Mouse (Mus musculus) midbrain, postnatal 0 days (tissue): ENCODE data around the gene Gm4846. TPM values are rescaled to one million over a fixed set of nuclear protein-coding genes. Genes with fewer than 3 reads are reported as not detected.
"Not testable (repeated sequence)": the region's sequence is repeated elsewhere in the genome, so short reads cannot be mapped to it uniquely, and the experiment has no call there.

ENCODE experiments used
- ATAC-seq: fragments of 200-750 bp; cut with Nextera tagmentation; 2 replicates; pipeline ENCODE4 v1.8.0; 2017; ENCODE audit warnings: moderate number of reproducible peaks, mild to moderate bottlenecking, moderate TSS enrichment, moderate library complexity; ENCODE audit not compliant: low FRiP score
- DNase-seq: peaks from one replicate; pipeline ENCODE4 v3.0.0-alpha.2; 2015; ENCODE audit warnings: low spot score
- H3K27ac ChIP-seq: fragments of 300-500 bp; sonication (generic); 2 replicates; pipeline ENCODE4 v1.5.1; 2014; ENCODE audit warnings: low read depth, mild to moderate bottlenecking, low read length, mixed read lengths
- H3K27me3 ChIP-seq: fragments of 300-500 bp; sonication (generic); 2 replicates; pipeline ENCODE4 v1.6.1; 2014; ENCODE audit warnings: low read length, control low read depth, mixed read lengths; ENCODE audit not compliant: insufficient read depth
- H3K36me3 ChIP-seq: fragments of 300-500 bp; sonication (generic); 2 replicates; pipeline ENCODE4 v1.6.1; 2014; ENCODE audit warnings: low read length, control low read depth, mixed read lengths; ENCODE audit not compliant: insufficient read depth
- H3K4me1 ChIP-seq: fragments of 300-500 bp; sonication (generic); 2 replicates; pipeline ENCODE4 v1.6.1; 2014; ENCODE audit warnings: mild to moderate bottlenecking, control low read depth, antibody characterized with exemption, low read length, mixed read lengths; ENCODE audit not compliant: insufficient read depth
- H3K4me2 ChIP-seq: fragments of 300-500 bp; sonication (generic); 2 replicates; pipeline ENCODE4 v1.6.1; 2014; ENCODE audit warnings: low read depth, mild to moderate bottlenecking, low read length, mixed read lengths; ENCODE audit not compliant: poor library complexity, severe bottlenecking
- H3K4me3 ChIP-seq: fragments of 300-500 bp; sonication (generic); 2 replicates; pipeline ENCODE4 v1.5.1; 2014; ENCODE audit warnings: low read depth, mild to moderate bottlenecking, low read length, moderate library complexity
- H3K9ac ChIP-seq: fragments of 300-500 bp; sonication (generic); replicated peaks from 2 replicates; pipeline ENCODE4 v1.6.1; 2014; ENCODE audit warnings: mild to moderate bottlenecking, low read length, moderate library complexity, mixed read lengths; ENCODE audit not compliant: poor library complexity, severe bottlenecking
- H3K9me3 ChIP-seq: fragments of 300-500 bp; sonication (generic); 2 replicates; pipeline ENCODE4 v1.6.1; 2016; ENCODE audit warnings: low read length, control low read depth
- CTCF ChIP-seq: IDR thresholded peaks from 2 replicates; pipeline ENCODE4 v1.5.1; 2016; ENCODE audit warnings: antibody characterized with exemption, mild to moderate bottlenecking
- WGBS: fragments of 180-500 bp; shearing (Covaris S2); extraction: QIAGEN DNeasy Blood & Tissue Kit; methylation state at CpG from one replicate; pipeline ENCODE4 v1.1.7; 2014; 5-methylcytosine and 5-hydroxymethylcytosine counted together
- polyA plus RNA-seq: library from polyadenylated mRNA; unstranded; fragments of >200 nt; fragmentation: Nextera tagmentation; extraction: Ambion mirVana; gene quantifications from 2 replicates; pipeline ENCODE4 v1.2.1, GENCODE M21; 2015
- total RNA-seq: library from RNA; depleted of rRNA; stranded (reverse); fragments of >200 nt; gene quantifications from 2 replicates; pipeline ENCODE4 v1.2.3, GENCODE M21; 2014; rRNA removed

Gm4846 gene
- total RNA-seq (not detected in 2 replicates), polyA plus RNA-seq (not detected in 2 replicates)

DNA sequence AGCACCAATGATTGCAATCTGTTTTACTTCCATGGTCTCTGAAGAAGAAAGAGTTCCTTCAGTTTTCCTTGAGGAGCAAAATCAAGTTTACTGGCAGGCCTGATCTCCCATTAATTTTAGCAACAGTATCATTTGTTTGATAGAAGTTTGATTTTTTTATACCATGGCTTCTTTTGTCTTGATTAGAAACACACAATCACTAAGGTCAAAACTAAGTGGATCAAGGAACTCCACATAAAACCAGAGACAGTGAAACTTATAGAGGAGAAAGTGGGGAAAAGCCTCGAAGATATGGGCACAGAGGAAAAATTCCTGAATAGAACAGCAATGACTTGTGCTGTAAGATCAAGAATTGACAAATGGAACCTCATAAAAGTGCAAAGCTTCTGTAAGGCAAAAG is at the start of gene Gm4846:
TSS of gene Gm4846 (minus strand) at position 101 of the 400 bp plus-strand sequence.
- not testable (repeated sequence) for H3K36me3 ChIP-seq, H3K4me2 ChIP-seq, ATAC-seq, H3K27ac ChIP-seq, H3K9ac ChIP-seq, H3K9me3 ChIP-seq, DNase-seq, H3K27me3 ChIP-seq, H3K4me3 ChIP-seq, H3K4me1 ChIP-seq
- WGBS, result 60% methylated on average over 1 of the region's 1 CpGs

DNA sequence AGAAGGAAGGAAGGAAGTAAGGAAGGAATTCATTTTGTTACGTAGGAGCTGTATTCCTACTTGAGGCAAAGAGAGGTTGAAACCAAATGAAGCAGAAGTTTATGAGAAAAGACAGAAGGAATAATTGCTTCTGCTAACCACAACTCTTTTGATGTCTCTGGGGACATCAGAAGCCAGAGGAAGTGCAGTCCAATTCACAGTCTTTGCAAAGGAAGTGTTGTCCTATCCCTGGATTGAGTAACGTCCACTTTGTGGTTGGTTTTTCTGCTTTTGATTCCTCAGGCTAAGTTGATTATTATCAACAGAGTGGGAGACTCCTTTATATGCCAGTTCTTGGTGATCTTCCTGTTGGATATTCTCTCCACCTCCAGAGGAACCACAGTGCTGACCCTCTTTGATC is 34.1 kb upstream of the Gm4846 start:
- WGBS, result 78% methylated on average over 2 of the region's 2 CpGs
- H3K9me3 ChIP-seq, H3K36me3 ChIP-seq, H3K4me3 ChIP-seq, H3K27me3 ChIP-seq, DNase-seq, H3K4me1 ChIP-seq, H3K9ac ChIP-seq, H3K4me2 ChIP-seq, H3K27ac ChIP-seq, ATAC-seq: not testable (repeated sequence)

DNA sequence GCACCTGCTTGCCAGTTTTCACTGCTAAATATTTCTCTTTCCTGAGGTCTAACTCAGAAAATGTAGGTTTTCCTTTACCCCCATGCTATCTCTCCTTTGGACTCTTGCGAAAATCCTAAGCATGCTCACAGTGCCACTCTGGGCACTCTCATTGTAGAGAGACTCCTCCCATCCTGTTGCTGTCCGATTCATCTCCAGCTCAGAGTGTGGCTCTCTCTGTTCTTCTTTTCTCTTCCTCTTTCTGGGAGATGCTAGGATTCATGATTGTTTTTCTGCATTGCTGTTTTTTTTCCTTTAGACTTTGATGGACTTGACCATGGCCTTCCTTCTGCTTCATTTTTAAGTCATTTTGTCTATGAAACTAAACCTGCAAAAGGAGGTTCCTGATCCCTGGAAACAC is 27.3 kb upstream of the Gm4846 start:
- H3K9ac ChIP-seq, H3K27me3 ChIP-seq, ATAC-seq, H3K36me3 ChIP-seq, H3K4me2 ChIP-seq, DNase-seq, H3K27ac ChIP-seq, H3K4me3 ChIP-seq, H3K9me3 ChIP-seq, H3K4me1 ChIP-seq: not testable (repeated sequence)
- WGBS, result 80% methylated on average over 2 of the region's 2 CpGs

DNA sequence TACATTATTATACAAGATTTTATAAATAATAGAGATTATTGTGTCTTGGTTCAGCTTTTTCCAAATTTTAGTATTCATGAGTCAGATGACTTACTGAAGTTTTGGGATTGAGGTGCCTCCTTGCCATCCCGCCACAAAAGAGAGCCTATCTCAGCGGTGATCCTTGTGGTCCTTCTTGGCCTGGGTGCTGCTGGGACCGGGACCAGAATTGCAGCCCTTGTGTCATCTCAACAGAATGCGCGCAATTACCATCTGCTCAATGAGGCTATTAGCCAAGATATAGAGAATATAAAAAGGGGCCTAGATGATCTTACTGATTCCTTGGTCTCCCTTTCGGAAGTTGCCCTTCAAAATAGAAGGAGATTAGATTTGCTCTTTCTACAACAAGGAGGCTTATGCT is 22.2 kb upstream of the Gm4846 start:
- not testable (repeated sequence) for H3K9me3 ChIP-seq, H3K4me3 ChIP-seq, H3K4me1 ChIP-seq, H3K4me2 ChIP-seq, H3K9ac ChIP-seq, H3K36me3 ChIP-seq, H3K27me3 ChIP-seq, DNase-seq, H3K27ac ChIP-seq, ATAC-seq
- 91% methylated on average over 5 of the region's 6 CpGs for WGBS

GRCm38 (mm10) chr1:166516556-166516955 is 19.2 kb upstream of the Gm4846 start:
- Histone ChIP-seq H3K27me3 (no peaks in the 10 kb centered on the region), H3K4me1 (no peaks in the 10 kb centered on the region), H3K4me2 (no peak overlapping the region), H3K36me3 (no peaks in the 10 kb centered on the region), H3K9ac (no peak overlapping the region), H3K9me3 (no peaks in the 10 kb centered on the region), H3K27ac (no peak overlapping the region), H3K4me3 (no peak overlapping the region)
- no peak for TF ChIP-seq CTCF
- ATAC-seq (no peak), DNase-seq (no peak)
- WGBS, result 97% methylated on average over 1 of the region's 1 CpGs

- 86% methylated on average over 2 of the region's 2 CpGs for WGBS
- DNase-seq, H3K4me1 ChIP-seq: not testable (repeated sequence)
Observed at GRCm38 (mm10) chr1:166504206-166504605, 6.8 kb upstream of the Gm4846 start.

GRCm38 (mm10) chr1:166479503-166479902 is 17.9 kb downstream of the Gm4846 start:
- TF ChIP-seq CTCF, result no peak
- ATAC-seq (no peak), DNase-seq (no peak)
- Histone ChIP-seq H3K4me2 (no peak overlapping the region), H3K27ac (no peak overlapping the region), H3K9ac (no peak overlapping the region), H3K4me1 (no peaks in the 10 kb centered on the region), H3K36me3 (no peaks in the 10 kb centered on the region), H3K27me3 (no peaks in the 10 kb centered on the region), H3K9me3 (no peaks in the 10 kb centered on the region), H3K4me3 (no peak overlapping the region)
- WGBS, result 89% methylated on average over 2 of the region's 2 CpGs

More at GRCm38 (mm10) chr1:166504206-166504605, 6.8 kb upstream of the Gm4846 start:
- H3K4me3 ChIP-seq, H3K27me3 ChIP-seq, H3K4me2 ChIP-seq, H3K27ac ChIP-seq, ATAC-seq, H3K9me3 ChIP-seq, H3K36me3 ChIP-seq, H3K9ac ChIP-seq: not testable (repeated sequence)
